Mouse (Mus musculus): ENCODE measurements around the gene Gtf3a.

- TF ChIP-seq CTCF (IDR thresholded peaks at IDR 0.05; ENCODE audit: low read depth) (peak; percentile 94), EP300 (optimal IDR thresholded peaks at IDR 0.05) (no peak)
Measured at GRCm38 (mm10) chr5:146983216-146983615, 34.8 kb downstream of the Gtf3a start.

All from stomach, postnatal 0 days (tissue).